Mouse (Mus musculus): Measurements from ENCODE around the gene Scyl1.

DNA sequence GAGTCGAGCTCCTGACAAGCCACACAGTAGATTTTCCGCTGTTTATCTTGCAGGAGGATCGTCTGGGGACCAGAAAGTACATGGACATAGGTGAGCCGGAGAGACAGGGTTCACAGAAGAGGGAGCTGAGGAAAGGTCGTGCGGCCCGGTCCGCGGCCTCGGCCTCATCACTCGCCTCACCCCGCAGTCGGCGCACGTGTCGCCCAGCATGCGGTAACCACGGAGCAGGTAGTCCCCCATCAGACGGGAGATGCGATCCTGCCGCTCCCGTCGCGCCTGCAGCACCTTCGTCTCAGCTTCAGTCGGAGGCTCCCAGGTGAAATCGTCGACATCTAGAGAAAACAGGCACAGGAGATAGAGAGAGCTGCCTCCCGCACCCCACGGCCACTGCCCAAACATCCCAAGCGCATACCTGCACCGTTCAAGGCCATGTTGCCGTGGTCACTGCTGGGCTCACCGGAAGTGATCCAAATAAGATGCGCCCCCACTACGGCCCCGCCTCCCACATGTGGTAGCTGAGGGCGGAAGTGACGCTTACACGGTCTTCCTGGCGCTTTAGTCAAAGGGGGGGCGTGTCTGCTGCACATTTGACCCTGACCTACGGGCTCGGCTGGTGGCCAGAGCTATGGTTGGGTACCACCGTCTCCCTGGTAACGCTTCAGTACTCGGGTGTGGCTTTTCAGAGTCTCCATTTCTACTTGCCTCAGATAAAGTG lies 39.8 kb downstream of the Scyl1 start:
- peak; percentile 85; the same call in 1 of the 2 replicates for TF ChIP-seq POLR2A (IDR thresholded peaks at IDR 0.05; ENCODE audit: extremely low read depth, insufficient read depth, low read length)
- no peak for TF ChIP-seq CTCF (IDR thresholded peaks at IDR 0.05; ENCODE audit: extremely low read depth, insufficient read depth, low read length)

All from cortical plate, adult 2 months (tissue).